Mouse (Mus musculus) cortical plate, adult 2 months (tissue): ENCODE measurements at regions not wholly inside any gene's neighbourhood (a gene's known extent, or its start where the extent isn't known, plus 50 kb on each side); places are given as distances from the start of the nearest gene placed in this dataset.

Experiments used
- CTCF ChIP-seq: fragments of 200-500 bp; IDR thresholded peaks from 2 replicates; pipeline ENCODE4 v1.5.1; 2011; ENCODE audit warnings: mild to moderate bottlenecking, control low read depth, low read length; ENCODE audit not compliant: insufficient read depth; ENCODE audit errors: extremely low read depth
- POLR2A ChIP-seq: fragments of 200-500 bp; IDR thresholded peaks from 2 replicates; pipeline ENCODE4 v1.6.1; 2011; ENCODE audit warnings: mild to moderate bottlenecking, low read length, control low read depth; ENCODE audit not compliant: insufficient read depth; ENCODE audit errors: extremely low read depth

DNA sequence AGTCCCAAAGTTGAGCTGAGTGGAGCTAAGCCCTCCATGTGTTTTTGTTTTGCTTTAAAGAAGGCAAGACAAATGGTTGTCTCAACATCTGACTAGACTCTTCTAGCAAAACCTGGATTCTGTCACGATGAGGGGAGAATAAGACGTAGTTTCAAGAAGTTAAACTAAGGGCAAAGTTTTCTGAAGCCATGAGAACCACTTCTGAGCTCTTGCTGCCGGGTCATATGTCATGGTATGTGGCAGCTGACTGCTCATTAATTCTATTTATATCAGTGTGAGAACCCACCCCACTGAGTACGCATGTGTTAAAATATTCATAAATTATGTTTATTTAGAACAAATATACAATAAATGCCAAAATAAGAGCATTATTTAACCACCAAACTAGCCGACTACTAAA is 58.4 kb upstream of the Etaa1 start:
- TF ChIP-seq CTCF (no peak), POLR2A (no peak)
